Mouse (Mus musculus): ENCODE results near the gene Mcf2l.

The Mcf2l gene

DNA sequence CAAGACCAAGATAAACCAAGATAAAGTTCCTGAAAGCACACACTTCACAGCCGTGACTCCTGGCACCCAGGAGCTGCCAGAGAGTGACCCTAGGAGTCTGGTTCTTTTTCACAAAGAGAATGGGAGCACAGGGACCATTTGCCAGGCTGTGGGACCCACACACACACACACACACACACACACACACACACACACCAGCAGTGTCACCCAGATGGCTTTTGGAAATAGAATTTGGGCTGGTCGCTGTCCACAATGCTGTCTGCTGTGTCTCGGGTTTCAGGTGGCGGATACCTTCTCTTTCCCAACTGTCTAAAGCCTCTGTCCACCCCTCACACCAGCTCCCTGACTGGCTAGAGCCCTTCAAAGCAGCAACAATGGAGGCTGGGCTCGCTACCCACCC lies 120.9 kb downstream of the Mcf2l start:
- no peak for DNase-seq (ENCODE audit: low spot score)

- no peak for DNase-seq (ENCODE audit: low spot score)
These were observed 121.9 kb downstream of the Mcf2l start for GRCm38 (mm10) chr8:12995481-12995880.

DNA sequence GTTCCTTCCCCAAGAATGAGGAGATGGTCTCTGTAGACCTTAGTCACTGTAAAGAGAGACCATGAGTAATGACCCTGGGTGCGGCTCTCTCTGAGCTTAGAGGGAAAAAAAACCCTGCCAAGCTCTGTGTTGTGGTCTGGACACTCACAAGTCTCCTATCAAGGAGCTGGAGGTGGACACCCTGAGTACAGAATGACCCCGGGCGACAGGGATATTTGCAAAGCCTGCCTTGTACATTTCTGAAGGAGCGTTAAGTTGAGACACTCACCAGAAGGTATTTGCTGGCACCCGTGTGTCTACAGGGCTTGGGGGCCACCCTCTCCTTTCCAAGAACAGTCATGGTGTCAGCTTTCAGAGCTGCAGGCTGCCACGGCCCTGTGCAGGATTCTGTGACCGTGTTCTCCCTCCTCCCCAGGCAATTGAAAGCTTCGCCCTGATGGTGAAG lies 123.2 kb downstream of the Mcf2l start:
- DNase-seq (ENCODE audit: low spot score): no peak

DNA sequence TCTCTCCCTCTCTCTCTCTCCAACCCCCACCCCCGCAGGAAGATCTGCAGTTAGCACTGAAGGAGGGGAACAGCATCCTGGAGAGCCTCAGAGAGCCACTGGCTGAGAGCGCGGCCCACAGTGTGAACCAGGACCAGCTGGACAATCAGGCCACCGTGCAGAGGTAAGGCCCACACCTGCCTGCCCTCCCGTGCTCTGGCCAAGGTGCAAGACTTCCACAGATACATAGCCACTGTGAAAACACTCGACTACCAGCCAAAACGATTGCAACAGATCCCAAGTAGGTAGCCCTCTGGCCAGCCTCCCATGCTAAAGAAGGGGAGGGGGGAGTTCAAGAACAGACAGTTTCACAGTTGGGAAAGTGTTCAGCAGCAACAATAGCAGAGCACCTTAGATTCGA lies 124.7 kb downstream of the Mcf2l start:
- no peak for DNase-seq (ENCODE audit: low spot score)

GRCm38 (mm10) chr8:12999793-13000192 lies 126.2 kb downstream of the Mcf2l start:
- no peak for DNase-seq (ENCODE audit: low spot score)

GRCm38 (mm10) chr8:13007458-13007857 lies 133.9 kb downstream of the Mcf2l start:
- DNase-seq (ENCODE audit: low spot score): no peak

DNA sequence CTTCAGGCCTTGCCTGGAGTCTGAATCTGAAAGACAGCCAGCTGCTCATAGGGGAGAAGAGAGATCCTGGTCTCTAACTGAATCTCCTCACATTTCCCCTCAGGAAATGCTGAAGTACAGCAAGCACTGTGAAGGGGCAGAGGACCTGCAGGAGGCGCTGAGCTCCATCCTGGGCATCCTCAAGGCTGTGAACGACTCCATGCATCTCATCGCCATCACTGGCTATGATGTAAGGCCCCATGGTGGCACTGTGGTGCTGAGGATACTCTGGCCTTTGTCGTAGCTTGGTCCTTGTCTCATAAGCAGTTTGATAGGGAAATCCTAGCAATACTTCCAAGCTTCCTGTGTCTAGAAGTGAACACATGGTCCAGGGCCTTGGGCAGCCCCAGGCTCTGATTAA lies 136.7 kb downstream of the Mcf2l start:
- DNase-seq (ENCODE audit: low spot score): no peak

GRCm38 (mm10) chr8:13019560-13019959 lies 146.0 kb downstream of the Mcf2l start:
- no peak for DNase-seq (ENCODE audit: low spot score)

- DNase-seq (ENCODE audit: low spot score): no peak
These were observed 148.2 kb downstream of the Mcf2l start for GRCm38 (mm10) chr8:13021830-13022229.

GRCm38 (mm10) chr8:13025487-13026224 lies 152.1 kb downstream of the Mcf2l start, which contains the start of gene F7:
Gene F7 (plus strand): TSS chr8:13026034.
- DNase-seq (ENCODE audit: low spot score): no peak

DNA sequence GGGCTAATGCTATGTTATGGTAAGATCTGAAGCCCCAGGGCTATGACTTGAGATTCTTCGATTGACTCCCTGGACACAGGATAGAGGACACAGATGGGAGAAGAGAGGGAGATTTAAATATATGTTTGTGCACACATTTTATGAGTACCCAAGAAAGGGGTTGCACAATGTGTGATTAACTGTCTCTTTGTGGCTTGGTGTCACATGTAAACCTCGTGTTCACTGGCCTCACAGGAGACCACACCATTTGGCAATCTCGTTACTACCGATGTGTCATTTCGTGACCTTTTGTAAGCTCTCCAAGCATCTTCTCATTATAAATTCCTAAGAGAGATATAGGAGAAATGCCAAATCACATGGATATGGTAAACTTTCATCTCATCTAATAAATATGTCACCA lies 154.0 kb downstream of the Mcf2l start:
- DNase-seq (ENCODE audit: low spot score): no peak

- DNase-seq (ENCODE audit: low spot score): no peak
These were observed 154.9 kb downstream of the Mcf2l start for GRCm38 (mm10) chr8:13028482-13028881.

DNA sequence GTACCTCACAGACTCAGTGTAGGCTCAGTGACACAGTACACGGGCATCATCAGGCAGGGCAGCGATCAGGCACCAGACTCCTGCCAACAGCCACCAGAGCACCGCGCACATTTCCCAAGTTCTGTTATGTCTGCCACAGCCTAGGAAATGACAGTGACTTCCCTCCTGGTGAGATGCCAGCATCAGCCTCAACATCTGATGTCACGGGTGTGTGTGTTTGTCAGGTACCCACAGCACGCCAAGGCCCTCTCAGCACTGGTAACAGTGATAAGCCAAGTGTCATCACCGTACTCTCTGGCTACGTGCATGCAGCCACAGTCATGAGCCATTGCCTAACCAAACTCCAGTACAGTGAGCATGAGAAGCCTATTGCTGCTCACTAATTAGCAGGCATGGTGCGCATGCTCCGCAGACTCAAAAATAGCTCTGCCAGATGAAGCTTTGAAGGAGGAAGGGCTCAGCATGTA lies 162.8 kb downstream of the Mcf2l start:
- no peak for DNase-seq (ENCODE audit: low spot score)

DNA sequence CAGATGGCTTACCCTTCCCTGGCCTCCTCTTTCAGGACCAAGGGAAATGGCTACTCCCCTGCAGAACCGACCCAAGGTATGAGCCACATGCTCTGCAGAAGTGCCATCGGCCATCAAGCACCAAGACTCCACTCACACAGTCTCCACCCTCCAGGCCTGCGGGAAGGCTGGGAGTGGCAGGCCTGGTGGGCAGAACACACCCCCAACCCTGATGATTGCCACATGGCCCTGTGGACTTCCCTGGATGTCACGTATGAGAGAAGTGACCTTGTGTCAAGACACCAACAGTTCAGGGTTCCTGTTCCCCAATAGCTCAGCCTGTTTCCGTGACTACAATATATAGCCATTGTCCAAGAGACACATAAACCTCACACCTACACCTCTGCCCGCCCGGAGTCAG lies 163.4 kb downstream of the Mcf2l start, which contains the start of gene F10:
F10 (plus strand) TSS at position 294 of the 400 bp plus-strand sequence.
- DNase-seq (ENCODE audit: low spot score): no peak

GRCm38 (mm10) chr8:13037569-13037968 lies 164.0 kb downstream of the Mcf2l start:
- DNase-seq (ENCODE audit: low spot score): no peak

- no peak for DNase-seq (ENCODE audit: low spot score)
These were observed 165.4 kb downstream of the Mcf2l start for GRCm38 (mm10) chr8:13039054-13039453.

GRCm38 (mm10) chr8:13041459-13041858 lies 167.9 kb downstream of the Mcf2l start:
- no peak for DNase-seq (ENCODE audit: low spot score)

- DNase-seq (ENCODE audit: low spot score): no peak
These were observed 174.0 kb downstream of the Mcf2l start for GRCm38 (mm10) chr8:13047652-13048051.

GRCm38 (mm10) chr8:13050550-13050949 lies 176.9 kb downstream of the Mcf2l start:
- DNase-seq (ENCODE audit: low spot score): no peak

- DNase-seq (ENCODE audit: low spot score): no peak
These were observed 183.7 kb downstream of the Mcf2l start for GRCm38 (mm10) chr8:13057351-13057750.

DNA sequence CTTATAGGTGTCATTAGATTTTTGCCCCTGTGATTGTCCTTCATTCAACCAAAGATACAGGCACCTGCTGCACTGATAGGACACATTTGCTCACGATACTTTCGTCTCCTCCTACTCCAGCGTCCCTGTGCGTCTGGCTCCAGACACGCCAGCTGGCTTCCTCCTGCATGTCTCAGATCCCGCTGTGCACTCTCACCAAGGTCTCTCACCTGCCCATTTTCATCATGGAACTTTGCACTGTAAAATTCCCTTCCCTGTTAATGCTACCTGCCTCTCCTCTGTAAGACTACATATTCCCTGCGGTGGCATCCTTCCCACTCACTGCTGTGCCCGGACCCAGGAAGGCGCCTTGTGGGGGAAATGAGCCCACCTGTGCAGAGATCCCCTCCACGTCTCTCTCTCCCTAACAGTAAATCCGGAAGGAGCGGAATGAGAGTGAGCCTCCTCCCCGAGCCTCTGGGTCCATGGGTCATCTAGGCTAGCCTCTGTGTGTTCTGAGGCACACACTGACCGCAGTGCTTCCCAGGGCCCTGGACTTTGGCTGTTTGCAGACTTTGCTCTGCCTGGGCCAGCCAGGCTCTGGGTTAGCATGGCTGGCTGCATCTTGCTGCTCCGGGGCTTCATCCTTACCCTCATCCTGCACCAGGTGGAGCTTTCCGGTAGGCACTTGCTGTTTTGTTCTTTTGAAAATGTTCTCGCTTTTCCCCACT lies 187.0 kb downstream of the Mcf2l start, which contains the start of gene Proz:
Proz (plus strand) TSS at position 474 of the 710 bp plus-strand sequence.
- no peak for DNase-seq (ENCODE audit: low spot score)

DNA sequence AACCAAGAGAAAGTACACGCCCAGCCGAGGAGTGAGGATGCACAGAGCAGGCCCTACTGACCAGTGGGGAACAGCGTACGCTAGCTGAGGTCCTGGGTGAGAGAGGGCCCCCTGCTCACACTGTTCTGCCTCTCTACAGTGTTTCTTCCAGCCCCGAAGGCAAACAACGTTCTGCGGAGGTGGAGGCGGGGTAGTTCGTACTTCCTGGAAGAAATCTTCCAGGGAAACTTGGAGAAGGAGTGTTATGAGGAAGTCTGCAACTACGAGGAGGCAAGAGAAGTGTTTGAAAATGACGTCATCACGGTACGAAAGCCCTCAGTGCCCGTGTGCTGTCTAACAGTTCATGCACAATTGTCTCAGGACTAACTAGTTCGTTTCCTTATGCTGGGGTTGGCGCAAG lies 189.5 kb downstream of the Mcf2l start:
- DNase-seq (ENCODE audit: low spot score): no peak
